Mouse (Mus musculus) frontal cortex, adult (tissue): ENCODE measurements around the gene Farsb.

Experiments
- ATAC-seq: cut with Nextera tagmentation; 2 replicates; pipeline ENCODE4 v1.9.2; 2017; ENCODE audit warnings: mild to moderate bottlenecking, moderate library complexity, mixed read lengths; ENCODE audit not compliant: low TSS enrichment

The Farsb gene

GRCm38 (mm10) chr1:78484361-78484760 is 4.3 kb downstream of the Farsb start:
- ATAC-seq, result no peak

- no peak for ATAC-seq
These were observed 5.3 kb downstream of the Farsb start for GRCm38 (mm10) chr1:78483430-78483829.

GRCm38 (mm10) chr1:78472441-78472840 is 16.3 kb downstream of the Farsb start:
- no peak for ATAC-seq

GRCm38 (mm10) chr1:78454659-78455058 is 34.0 kb downstream of the Farsb start:
- ATAC-seq, result peak; percentile 62; the same call in 1 of the 2 replicates

- ATAC-seq, result no peak
These were observed 34.8 kb downstream of the Farsb start for GRCm38 (mm10) chr1:78453886-78454285.

GRCm38 (mm10) chr1:78452544-78452943 is 36.2 kb downstream of the Farsb start:
- ATAC-seq, result no peak

- ATAC-seq, result peak; percentile 55; the same call in 1 of the 2 replicates
These were observed 37.4 kb downstream of the Farsb start for GRCm38 (mm10) chr1:78451070-78451854.

GRCm38 (mm10) chr1:78448091-78448490 is 40.6 kb downstream of the Farsb start:
- no peak for ATAC-seq

- no peak for ATAC-seq
These were observed 42.0 kb downstream of the Farsb start for GRCm38 (mm10) chr1:78446742-78447141.

- no peak for ATAC-seq
These were observed 42.5 kb downstream of the Farsb start for GRCm38 (mm10) chr1:78446232-78446631.

- ATAC-seq, result no peak
These were observed 45.6 kb downstream of the Farsb start for GRCm38 (mm10) chr1:78443056-78443455.

GRCm38 (mm10) chr1:78440716-78441115 is 48.0 kb downstream of the Farsb start:
- no peak for ATAC-seq

- no peak for ATAC-seq
These were observed 51.5 kb downstream of the Farsb start for GRCm38 (mm10) chr1:78437150-78437549.

GRCm38 (mm10) chr1:78436445-78436844 is 52.3 kb downstream of the Farsb start:
- no peak for ATAC-seq

GRCm38 (mm10) chr1:78435967-78436366 is 52.7 kb downstream of the Farsb start:
- ATAC-seq, result no peak; the same call in 1 of the 2 replicates

GRCm38 (mm10) chr1:78433472-78433871 is 55.2 kb downstream of the Farsb start:
- no peak for ATAC-seq

- ATAC-seq, result no peak
These were observed 59.8 kb downstream of the Farsb start for GRCm38 (mm10) chr1:78428851-78429250.

- ATAC-seq, result no peak
These were observed 61.9 kb downstream of the Farsb start for GRCm38 (mm10) chr1:78426841-78427240.

- ATAC-seq, result peak; percentile 87
These were observed 62.6 kb downstream of the Farsb start for GRCm38 (mm10) chr1:78425793-78426700.

- ATAC-seq, result no peak
These were observed 63.4 kb downstream of the Farsb start for GRCm38 (mm10) chr1:78425309-78425708.

GRCm38 (mm10) chr1:78424848-78425247 is 63.8 kb downstream of the Farsb start:
- no peak for ATAC-seq

- ATAC-seq, result no peak
These were observed 66.1 kb downstream of the Farsb start for GRCm38 (mm10) chr1:78422576-78422975.

GRCm38 (mm10) chr1:78421749-78422148 is 66.9 kb downstream of the Farsb start:
- ATAC-seq, result no peak
